Mouse (Mus musculus) brown adipose tissue, adult 24 weeks (tissue): ENCODE results near the gene Gcn1l1. TPM values are rescaled to one million over a fixed set of nuclear protein-coding genes. Genes with fewer than 3 reads are reported as not detected.

Experiments used
- H3K27ac ChIP-seq: fragments of 200-500 bp; replicated peaks from 2 replicates; pipeline ENCODE4 v1.5.1; 2012; ENCODE audit warnings: low read depth, mild to moderate bottlenecking, low read length
- H3K4me1 ChIP-seq: fragments of 200-500 bp; 2 replicates; pipeline ENCODE4 v1.6.1; 2012; ENCODE audit warnings: low read length, mixed read lengths; ENCODE audit not compliant: control insufficient read depth, insufficient read depth, insufficient read length
- H3K4me3 ChIP-seq: fragments of 200-500 bp; 2 replicates; pipeline ENCODE4 v1.5.1; 2012; ENCODE audit warnings: low read depth, mild to moderate bottlenecking, low read length, moderate library complexity; ENCODE audit not compliant: insufficient read depth
- polyA plus RNA-seq: library from polyadenylated mRNA; stranded (reverse); fragments of >200 nt; gene quantifications from 2 replicates; pipeline ENCODE4 v1.2.4, GENCODE M21; 2012; ENCODE audit not compliant: missing spikeins, insufficient read depth, insufficient read length

Gene Gcn1l1
- polyA plus RNA-seq, 1 experiment, result 9.9 TPM

- H3K27ac ChIP-seq, result no peak overlapping the region
Measured at GRCm38 (mm10) chr5:115528128-115528527, 36.9 kb upstream of the Gcn1l1 start.

GRCm38 (mm10) chr5:115529364-115529741, 35.7 kb upstream of the Gcn1l1 start:
- Histone ChIP-seq H3K27ac (peak overlapping the region; percentile 78), H3K4me3 (no peak overlapping the region), H3K4me1 (peaks cover 71% of the 10 kb centered on the region)

More at GRCm38 (mm10) chr5:115528128-115528527, 36.9 kb upstream of the Gcn1l1 start:
- Histone ChIP-seq H3K4me1 (peaks cover 73% of the 10 kb centered on the region), H3K4me3 (no peak overlapping the region)

- H3K4me3 ChIP-seq, result no peak overlapping the region
- H3K27ac ChIP-seq, result peak overlapping the region; percentile 78
- peaks cover 72% of the 10 kb centered on the region for H3K4me1 ChIP-seq
Measured at GRCm38 (mm10) chr5:115529742-115530446, 35.2 kb upstream of the Gcn1l1 start.

GRCm38 (mm10) chr5:115530447-115530809, 34.6 kb upstream of the Gcn1l1 start:
- no peak overlapping the region for H3K4me3 ChIP-seq
- H3K27ac ChIP-seq, result peak overlapping the region; percentile 78
- peaks cover 72% of the 10 kb centered on the region for H3K4me1 ChIP-seq

GRCm38 (mm10) chr5:115531671-115532270, 33.3 kb upstream of the Gcn1l1 start:
- Histone ChIP-seq H3K4me1 (peaks cover 73% of the 10 kb centered on the region), H3K27ac (peak overlapping the region; percentile 52), H3K4me3 (no peak overlapping the region)

GRCm38 (mm10) chr5:115534290-115534731, 30.7 kb upstream of the Gcn1l1 start:
- Histone ChIP-seq H3K4me1 (peaks cover 71% of the 10 kb centered on the region), H3K27ac (peak overlapping the region; percentile 84), H3K4me3 (peak overlapping the region; percentile 9)

- Histone ChIP-seq H3K4me1 (peaks cover 66% of the 10 kb centered on the region), H3K4me3 (peak overlapping the region; percentile 9), H3K27ac (peak overlapping the region; percentile 84)
Measured at GRCm38 (mm10) chr5:115534856-115535255, 30.2 kb upstream of the Gcn1l1 start.

GRCm38 (mm10) chr5:115535635-115536034, 29.4 kb upstream of the Gcn1l1 start:
- no peak overlapping the region for H3K4me3 ChIP-seq
- H3K4me1 ChIP-seq, result peaks cover 60% of the 10 kb centered on the region
- H3K27ac ChIP-seq, result peak overlapping the region; percentile 84

GRCm38 (mm10) chr5:115538017-115538692, 26.9 kb upstream of the Gcn1l1 start:
- no peak overlapping the region for H3K4me3 ChIP-seq
- no peak overlapping the region for H3K27ac ChIP-seq
- peaks cover 56% of the 10 kb centered on the region for H3K4me1 ChIP-seq

GRCm38 (mm10) chr5:115538693-115539043, 26.4 kb upstream of the Gcn1l1 start:
- H3K4me1 ChIP-seq, result peaks cover 54% of the 10 kb centered on the region
- no peak overlapping the region for H3K4me3 ChIP-seq
- H3K27ac ChIP-seq, result no peak overlapping the region

- Histone ChIP-seq H3K4me1 (peaks cover 27% of the 10 kb centered on the region), H3K27ac (no peak overlapping the region), H3K4me3 (peak overlapping the region; percentile 13; the same call in 1 of the 2 replicates)
Measured at GRCm38 (mm10) chr5:115542635-115543384, 22.2 kb upstream of the Gcn1l1 start.

- Histone ChIP-seq H3K27ac (no peak overlapping the region), H3K4me1 (peaks cover 21% of the 10 kb centered on the region), H3K4me3 (0 out of 2 replicates have a peak overlapping the region, but pooled peaks have one; percentile 6)
Measured at GRCm38 (mm10) chr5:115543509-115544253, 21.4 kb upstream of the Gcn1l1 start.

- peaks cover 21% of the 10 kb centered on the region for H3K4me1 ChIP-seq
- H3K27ac ChIP-seq, result no peak overlapping the region
- no peak overlapping the region for H3K4me3 ChIP-seq
Measured at GRCm38 (mm10) chr5:115544655-115545185, 20.3 kb upstream of the Gcn1l1 start.

GRCm38 (mm10) chr5:115545636-115546035, 19.4 kb upstream of the Gcn1l1 start:
- Histone ChIP-seq H3K4me3 (no peak overlapping the region), H3K27ac (no peak overlapping the region)

More at GRCm38 (mm10) chr5:115545636-115546035, 19.4 kb upstream of the Gcn1l1 start:
- peaks cover 21% of the 10 kb centered on the region for H3K4me1 ChIP-seq
